Mouse (Mus musculus) urinary bladder, postnatal 14 days (tissue): ENCODE results near the gene Kif1b.
"Not testable (repeated sequence)": the region's sequence is repeated elsewhere in the genome, so short reads cannot be mapped to it uniquely, and the experiment has no call there.

Experiments used
- DNase-seq: peaks from one replicate; pipeline ENCODE4 v3.0.0; 2021; ENCODE audit warnings: low spot score

Kif1b gene

DNA sequence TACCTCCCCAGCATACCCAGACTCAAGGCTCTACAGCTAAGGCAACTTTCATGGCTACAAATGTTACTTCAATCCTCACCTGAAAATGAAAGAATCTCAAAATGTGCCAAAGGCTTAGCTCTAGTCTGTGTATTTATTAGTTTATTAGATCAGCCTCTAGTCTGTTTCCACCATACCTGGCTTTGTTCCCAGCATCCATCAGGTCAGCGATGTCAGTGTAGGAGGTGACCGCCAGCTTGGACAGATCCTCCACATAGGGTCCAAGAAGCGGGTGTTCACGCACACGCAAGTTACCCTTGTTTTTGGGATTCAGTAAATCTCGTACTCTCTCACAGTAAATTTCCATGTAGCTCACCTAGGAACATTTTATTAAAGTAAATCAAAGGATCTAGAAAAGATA is 37.0 kb downstream of the Kif1b start:
- no peak for DNase-seq

DNA sequence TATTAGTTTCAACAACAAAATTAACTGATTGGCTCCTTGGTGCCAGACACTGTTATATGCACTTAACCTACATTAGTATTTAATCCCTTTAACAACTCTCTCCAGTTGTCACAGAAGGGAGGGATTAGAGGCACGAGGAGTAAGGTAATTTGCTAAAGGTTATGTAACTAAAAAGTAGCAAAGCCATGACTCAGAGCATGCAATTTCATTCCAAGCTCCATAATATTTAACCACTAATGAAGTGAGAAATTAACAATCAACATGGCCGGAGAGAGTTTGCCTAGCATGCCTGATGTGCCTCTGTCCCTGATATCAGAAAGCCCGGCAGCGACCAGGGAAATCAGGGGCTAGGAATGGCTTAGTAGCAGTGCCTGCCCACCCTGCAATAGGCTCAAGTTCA is 38.5 kb downstream of the Kif1b start:
- no peak for DNase-seq

DNA sequence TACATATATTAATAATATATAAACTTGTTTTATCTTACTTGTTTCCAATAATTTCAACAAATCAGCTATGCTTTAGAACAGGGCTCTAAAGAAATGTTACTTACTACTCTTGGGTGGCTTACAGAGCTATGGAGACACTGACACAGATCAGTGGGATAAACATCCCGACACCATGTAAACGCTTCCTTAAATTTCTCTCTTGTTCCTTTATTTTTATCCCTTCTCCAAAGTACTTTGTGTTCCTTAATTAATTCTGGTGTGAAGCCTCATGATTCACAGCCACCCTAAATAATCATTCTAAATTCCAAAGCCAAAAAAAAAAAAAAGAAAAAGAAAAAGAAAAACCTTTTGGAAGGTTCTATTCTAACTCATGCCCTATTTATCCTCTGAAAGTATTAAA is 42.6 kb downstream of the Kif1b start:
- no peak for DNase-seq

DNA sequence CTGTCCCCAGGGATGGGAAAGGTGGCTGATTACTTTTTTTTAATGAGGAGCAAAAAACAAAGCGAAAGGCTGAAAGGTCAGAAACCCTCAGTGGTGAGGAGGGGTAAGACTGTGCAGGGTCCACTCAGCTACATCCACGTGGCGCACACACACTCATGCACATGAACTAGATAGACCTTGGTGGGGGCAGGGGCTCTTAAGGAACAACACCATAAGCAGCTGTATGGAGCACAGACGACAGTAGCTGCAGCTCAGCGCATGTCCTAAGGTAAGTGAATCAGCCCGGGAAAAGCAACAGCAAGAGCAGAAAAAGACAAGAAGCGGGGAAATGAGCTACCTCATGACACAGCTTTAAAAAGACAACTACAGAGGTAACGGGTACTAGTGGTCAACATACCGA is 44.3 kb downstream of the Kif1b start:
- DNase-seq: no peak

DNA sequence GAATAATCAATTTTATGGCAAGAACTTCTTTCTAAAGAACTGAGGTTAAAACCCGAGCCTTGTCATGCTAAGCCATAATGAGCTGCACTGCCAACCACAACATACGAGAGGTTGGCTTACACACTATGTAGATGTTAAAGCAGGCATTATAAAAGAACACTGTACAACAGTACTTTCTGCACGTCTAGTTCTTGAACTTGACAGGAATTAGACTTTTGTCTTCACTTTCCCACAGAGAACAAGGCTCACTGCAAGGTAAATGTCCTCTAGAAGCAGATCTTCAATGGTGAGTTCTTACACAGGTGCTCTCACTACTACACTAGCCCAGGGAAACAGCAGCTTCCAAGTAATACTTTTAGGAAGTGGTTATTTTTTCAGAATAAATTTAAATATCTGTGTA is 46.0 kb downstream of the Kif1b start:
- no peak for DNase-seq

DNA sequence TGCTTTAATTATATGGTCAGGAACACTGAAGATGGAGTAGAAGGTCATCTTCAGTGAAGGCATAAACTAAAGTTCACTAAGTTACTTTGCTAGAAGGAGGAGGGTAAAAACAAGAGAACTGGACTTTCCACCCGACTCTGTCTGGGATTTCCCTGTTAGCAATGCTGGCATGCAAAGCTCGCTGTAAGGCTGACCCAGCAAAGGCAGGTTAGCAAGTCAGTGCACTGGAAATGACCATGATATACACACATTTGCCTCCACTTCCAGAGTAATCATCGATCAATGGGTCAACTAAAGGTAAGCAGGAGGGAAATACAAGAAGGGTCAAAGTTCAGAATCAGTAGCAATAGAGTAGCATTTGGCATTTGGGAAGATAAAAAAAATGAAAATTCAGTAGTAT is 46.6 kb downstream of the Kif1b start:
- no peak for DNase-seq

DNA sequence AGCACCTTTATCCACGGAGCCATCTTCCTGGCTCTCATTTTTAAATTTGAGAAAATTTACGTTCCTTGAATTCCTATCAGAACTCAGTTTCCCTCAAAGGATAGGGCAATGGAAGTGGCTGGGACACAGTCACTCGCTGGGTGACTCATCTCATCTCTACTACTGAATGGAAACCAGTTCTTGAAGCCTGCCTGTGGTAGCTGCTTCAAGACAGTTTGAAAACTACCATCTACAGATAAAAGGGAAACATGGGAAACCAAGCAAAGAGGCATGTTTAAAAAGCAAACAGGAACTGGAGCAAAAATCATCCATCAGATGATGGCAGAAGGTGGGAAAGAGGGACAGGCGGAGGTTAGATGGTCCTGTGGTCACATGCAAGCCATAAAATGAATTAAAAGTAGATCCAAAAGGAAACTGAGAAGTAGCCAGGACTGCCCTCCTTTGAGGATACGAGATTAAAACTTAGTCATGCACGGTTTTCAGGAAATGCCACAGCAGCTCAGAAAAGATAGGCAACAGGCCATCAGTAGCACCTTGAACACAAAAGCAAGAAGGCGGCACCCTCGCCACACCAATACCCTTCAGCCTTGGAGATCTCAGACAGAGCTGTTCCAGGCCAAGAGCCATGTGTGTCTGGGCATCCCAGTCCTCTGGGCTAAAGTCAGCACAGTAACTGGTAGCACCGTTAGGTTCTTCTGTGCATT is 48.0 kb downstream of the Kif1b start:
- DNase-seq: peak; percentile 15

DNA sequence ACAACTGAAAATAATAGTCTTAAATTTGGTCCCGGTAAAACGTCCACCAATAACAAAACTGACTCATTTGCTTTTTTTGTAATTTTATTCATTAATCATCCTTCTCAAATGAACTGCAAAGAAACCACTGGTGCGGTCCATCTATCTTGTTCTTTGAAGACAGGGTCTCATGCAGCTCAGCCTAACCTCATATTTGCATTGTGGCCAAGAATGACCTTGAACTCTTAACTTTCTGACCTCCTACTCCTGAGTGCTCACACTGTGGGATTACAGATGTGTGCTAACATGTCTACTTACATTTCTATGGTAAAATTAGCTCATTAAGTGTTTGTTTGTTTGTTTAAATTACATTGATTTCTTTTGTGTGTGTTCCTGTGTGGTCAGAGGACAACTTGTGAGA is 48.6 kb downstream of the Kif1b start:
- DNase-seq: no peak

DNA sequence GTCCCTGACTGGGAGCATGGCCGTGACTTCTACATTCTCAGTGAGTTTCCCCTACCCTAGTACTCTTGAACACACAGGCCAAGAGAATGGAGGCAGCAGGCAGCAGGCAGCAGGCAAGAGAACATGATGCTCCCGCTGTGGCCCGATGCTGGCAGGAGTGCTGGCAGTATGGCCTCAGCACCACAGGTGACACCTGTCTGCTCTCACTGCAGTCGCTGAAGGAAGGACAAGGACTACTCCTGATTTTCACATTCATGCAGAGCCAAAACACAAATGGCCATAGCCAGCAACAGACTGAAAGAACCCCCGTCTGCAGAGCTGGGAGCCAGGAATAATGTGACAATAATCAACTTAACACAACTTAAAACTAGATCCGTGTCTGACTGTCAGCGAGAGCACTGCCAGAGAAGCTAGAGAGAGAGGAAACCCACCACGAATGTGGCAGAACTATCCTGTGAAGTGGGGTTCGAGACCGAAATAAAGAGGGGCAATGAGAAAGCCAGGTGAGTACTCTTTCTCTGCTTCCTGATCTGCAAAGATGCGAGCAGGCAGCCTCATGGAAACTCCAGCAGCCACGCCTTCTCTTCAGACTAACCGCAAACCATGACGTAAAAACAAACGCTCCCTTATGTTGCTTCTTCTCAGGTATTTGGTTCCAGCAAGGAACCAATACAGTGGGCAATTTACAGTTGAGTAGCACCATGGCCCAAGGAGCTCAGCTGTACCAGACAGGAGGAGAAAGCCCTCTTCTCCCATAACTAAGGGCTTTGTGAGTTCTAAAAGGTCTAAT is 50.8 kb downstream of the Kif1b start:
- DNase-seq: no peak

DNA sequence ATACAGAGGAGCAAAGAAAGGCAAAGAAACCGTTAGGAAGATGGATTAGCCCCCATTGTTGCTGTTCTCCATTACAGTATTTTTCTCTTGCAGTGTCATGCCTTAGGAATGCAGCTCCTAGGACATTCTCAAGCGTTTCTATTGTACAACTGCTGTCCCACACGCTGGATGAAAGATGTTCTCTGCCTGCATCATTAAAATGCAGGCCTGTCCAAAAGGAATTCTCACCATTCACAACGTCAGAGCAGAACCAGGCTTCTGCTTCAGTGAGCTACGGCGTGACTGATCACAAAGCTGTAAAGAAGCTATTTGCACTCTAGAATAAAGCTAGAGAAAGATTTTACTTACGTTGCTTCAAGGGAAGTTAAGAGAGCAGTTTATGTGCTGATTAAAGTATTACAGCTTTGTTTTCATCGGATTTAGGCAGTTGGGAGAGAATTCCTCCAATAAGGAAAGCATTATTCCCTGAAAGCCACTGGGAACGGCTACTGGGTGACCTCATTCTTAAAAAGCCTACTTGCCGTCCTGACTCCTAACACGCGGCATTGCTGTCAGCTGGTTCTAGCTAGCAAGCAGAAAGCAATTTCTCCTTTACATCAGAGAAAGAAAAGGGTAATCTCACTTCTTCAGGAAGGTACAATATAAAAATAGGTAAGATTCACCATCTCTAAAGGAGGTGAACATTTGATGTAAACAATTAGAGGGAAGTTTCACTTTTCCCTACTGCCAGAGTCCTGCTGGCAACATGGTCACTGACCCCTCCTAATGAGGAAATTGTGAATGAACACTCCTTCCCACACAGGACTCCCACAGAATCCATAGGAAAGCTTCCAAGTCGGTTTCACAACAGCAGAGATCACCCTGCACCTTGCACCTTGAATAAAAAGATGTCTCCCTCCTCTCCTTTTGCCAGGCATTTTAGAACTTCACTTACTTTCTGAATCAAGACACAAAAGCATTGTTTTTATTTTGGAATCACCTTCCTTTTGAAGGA is 51.9 kb downstream of the Kif1b start:
- no peak for DNase-seq

DNA sequence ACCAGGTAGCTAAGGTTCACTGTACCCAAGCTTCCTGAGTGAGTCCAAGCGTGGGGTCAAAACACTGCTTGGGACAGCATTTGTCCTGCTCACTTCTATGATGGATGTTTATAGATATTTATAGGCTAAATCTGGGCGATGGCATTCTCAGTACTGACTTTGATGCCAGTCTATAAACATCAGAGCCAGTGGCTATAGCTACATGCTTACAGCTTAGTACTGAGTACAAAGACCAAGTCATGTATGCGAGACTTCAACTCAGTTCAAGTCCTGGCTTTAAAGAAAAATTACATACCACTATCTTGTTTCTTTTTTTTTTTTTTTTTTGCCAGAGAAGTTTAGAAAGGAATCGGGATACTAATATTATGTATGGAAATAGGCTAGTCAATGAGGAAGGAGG is 52.7 kb downstream of the Kif1b start:
- no peak for DNase-seq

DNA sequence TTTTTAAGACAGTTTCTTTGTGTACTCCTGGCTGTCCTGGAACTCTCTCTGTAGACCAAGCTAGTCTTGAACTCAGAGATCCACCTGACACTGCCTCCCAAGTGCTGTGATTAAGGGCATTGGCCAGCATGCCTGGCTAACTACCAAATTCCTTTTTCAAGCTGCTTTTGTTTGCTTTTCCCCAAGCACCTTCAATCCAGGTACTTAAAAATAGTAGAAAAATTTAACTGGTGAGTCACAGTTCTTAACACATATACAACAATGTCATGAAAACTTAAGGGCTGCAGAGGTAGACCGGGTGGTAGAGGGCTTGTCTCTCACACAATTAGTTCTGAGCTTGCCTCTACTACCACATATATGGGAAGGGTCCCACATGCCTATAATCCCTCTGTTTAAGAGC is 58.2 kb downstream of the Kif1b start:
- no peak for DNase-seq

DNA sequence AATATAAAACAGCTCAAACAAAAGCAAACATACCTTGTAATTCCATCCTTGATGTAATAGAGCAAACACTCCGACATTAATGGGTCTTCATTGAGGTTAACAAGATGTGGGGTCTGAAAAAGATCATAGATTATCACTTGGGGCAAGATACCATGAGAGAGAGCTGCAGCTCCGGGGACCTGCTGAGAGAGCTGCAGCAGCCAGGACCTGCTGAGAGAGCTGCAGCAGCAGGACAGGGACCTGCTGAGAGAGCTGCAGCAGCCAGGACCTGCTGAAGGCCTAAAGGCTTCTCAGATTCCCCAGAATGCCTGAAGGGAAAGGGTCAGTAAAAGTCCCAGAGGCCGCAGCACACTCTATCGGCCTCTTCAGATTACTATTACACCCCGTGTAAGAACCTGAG is 59.7 kb downstream of the Kif1b start:
- DNase-seq: no peak

DNA sequence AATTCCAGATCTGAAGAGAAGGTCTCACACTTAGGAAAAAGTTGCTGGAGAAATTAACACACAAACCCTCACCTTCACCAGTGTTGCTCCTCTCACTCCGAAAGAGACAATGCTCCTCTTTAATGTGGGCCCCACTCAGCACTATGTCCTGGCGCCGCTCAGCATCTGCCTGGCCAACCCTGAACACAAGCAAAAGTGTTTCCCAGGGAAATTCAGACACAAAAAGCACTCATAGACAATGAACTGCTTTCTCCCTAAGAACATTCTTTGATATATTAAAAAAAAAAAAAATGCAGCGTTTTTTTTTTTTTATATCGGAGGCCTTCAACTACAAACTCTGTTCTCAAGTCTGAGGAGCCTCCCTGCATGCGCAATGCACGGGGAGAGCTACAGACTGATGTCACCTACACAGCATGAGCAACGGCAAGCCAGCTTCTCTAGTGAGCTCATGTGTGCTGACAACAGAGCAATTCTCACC is 60.3 kb downstream of the Kif1b start:
- DNase-seq: no peak

DNA sequence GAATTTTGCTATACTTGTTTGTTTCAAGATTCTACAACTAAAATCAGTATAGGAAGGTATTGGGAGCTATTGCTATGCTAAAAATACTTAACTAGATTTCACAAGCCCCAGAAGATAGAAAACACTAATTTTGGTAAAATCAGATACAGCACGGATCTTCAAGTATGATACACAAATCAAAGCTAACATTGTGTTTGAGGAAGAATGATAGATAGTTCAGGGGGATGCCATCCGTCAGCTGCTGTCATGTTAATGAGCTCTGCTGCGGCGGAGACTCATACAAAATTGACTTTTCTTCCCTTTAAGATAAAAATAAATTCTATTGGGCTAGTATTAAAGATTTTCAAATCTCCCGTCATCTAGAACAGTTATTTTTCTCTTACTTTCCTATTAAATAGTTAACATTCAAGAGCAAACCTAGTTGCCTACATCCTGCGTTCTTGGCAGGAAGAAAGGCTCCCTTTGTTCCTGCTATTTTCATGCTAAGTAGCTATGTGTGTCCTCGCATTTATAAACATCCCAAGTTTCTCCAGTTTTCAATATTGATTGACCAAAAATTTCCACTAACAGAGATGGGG is 60.8 kb downstream of the Kif1b start:
- no peak for DNase-seq

DNA sequence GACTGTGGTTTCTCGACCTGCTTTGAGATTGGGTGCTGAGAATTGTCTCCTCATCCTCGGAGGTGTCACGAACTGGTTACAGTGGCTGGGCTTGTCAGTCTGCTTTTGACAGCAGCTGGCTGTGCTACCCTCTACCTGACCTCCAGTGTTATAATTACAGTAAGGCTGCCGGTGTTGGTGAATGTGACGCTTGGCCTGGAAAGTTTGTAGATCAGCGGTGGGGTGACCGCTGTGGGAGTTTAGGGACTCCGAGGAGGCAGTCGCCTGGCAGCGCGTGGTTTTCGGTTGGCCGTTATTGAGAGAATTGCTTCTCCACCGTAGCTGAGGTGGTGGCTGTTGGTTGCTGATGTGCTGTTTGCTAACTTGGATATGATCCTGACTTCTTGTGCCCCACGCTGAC is 70.5 kb downstream of the Kif1b start:
- no peak for DNase-seq

DNA sequence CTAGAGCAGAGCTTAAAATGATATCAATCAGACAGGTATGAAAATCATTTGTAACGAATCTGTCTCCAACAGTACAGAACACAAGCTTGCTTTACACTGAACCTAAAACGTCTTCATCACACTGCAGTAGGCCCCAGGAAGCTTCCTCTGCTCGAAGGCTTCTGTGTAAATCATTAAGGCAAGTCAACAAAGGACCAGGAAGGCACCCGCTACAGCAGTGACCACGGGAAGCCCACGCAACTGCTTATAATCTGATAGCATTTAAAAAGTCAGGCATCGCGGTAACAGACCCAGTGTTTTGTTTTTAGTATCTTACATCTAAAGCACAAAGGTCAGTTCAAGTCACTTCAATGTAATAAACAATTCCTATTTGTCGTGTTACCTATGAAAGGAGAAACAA is 73.6 kb downstream of the Kif1b start:
- no peak for DNase-seq

DNA sequence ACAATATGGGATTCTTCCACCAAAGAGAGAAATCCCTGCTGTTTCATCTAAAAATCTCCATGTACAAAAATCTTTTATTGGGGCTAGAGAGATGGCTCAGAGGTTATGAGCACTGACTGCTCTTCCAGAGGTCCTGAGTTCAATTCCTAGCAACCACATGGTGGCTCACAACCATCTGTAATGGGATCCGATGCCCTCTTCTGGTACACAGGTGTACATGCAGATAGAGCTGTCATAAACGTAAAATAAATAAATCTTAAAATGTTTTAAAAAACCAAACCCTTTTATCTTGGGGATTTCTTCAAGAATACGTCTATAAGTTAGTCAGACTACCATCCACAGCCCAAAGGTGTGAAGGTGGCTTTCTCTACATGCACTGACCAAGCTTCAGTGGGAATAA is 78.8 kb downstream of the Kif1b start:
- not testable (repeated sequence) for DNase-seq

DNA sequence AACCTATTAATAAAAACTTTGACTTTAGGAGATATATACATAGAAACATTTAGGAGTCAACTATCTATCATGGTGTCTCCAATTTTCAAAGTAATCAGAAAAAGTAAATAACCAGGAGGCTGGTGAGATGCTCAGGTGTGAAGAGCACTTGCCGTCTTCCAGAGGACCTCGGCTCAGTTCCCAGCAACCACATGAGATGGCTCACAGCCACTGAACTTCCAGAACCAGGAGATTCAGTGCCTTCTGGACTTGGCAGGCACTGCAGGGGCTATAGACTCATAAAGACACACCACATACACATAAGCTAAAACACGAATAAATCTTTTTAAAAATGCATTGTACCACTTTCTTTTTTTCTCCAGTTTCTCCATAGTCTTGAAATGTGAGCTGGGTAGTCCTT is 79.2 kb downstream of the Kif1b start:
- DNase-seq: no peak

DNA sequence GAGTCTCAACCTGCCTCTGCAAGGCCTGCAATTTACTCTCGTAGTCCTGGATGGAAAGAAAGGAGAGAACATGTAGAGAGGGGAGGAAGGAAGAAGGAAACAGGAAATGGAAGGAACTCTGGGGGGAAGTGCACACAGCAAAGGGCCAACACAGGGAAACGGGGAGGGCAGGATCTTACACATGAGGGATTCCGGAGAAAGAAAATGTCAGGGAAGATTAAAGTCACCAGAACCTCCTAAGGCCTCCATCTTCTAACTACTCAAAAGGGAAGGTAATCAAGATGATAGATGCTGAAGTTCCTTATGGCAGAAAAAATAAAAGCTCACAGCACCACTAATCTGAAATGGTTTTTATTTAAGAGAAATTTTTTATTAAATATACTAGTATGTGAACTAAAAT is 81.2 kb downstream of the Kif1b start:
- DNase-seq: no peak

DNA sequence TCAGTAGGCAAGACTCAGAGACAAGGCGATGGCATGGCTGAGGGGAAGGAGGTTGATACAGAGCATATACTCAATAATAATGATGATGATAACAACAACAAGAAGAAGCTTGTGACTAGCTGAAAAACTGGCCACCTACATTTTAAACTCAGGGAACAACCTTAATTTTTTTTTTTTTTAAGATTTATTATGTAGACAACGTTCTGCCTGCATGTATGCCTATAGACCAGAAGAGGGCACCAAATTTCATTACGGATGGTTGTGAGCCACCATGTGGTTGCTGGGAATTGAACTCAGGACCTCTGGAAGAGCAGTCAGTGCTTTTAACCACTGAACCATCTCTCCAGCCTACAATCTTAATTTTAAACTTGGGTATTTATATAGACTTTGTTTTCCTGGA is 84.0 kb downstream of the Kif1b start:
- DNase-seq: no peak

DNA sequence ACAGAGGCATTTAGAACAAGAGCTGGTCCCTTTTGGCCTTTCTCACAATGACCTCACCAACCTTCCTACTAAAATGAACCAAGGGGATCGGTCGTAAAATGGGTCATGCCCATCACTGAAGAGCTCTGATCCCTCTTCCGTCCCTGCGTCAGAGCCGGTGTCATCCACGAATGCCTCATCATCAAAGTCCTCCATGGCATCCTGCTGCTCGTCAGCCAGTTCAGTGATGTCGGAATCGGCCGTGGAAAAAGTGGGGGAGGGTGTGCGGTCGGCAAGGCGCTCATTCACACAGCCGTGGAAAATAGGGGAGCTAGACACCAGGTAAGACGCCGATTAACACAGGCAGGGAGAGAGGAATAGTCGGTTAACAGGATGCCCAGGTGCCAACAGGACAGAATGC is 87.0 kb downstream of the Kif1b start:
- no peak for DNase-seq
